Mouse (Mus musculus) neutrophil, adult 5-6 weeks (primary cell): ENCODE measurements around the gene Gm43518. TPM values are rescaled to one million over a fixed set of nuclear protein-coding genes. Genes with fewer than 3 reads are reported as not detected.
A peak's percentile ranks its signal among the peaks of the same experiment; 100 is the strongest.

Experiments
- ATAC-seq: fragments of 151-379, 151-347 bp; 2 replicates; pipeline ENCODE4 v1.8.0; 2017; ENCODE audit warnings: mild to moderate bottlenecking, moderate TSS enrichment; ENCODE audit not compliant: insufficient number of reproducible peaks, poor library complexity, low FRiP score, severe bottlenecking; ENCODE audit errors: extremely low read depth
- total RNA-seq: library from RNA; stranded (forward); fragments of 200-1000 nt; gene quantifications from 2 replicates; pipeline ENCODE4 v1.2.3, GENCODE M21; 2017

The Gm43518 gene
- 1.5 and 2.9 TPM in 2 replicates for total RNA-seq

GRCm38 (mm10) chr5:123927118-123927517, at the start of gene Gm43518:
Gm43518 (plus strand) TSS chr5:123927418.
- ATAC-seq: no peak

GRCm38 (mm10) chr5:123878056-123878455, 49.2 kb upstream of the Gm43518 start:
- ATAC-seq: no peak

GRCm38 (mm10) chr5:123879928-123880327, 47.3 kb upstream of the Gm43518 start, which contains the start of gene Hcar1:
Hcar1 (minus strand) TSS chr5:123880020.
- ATAC-seq: no peak

GRCm38 (mm10) chr5:123880778-123881177, 46.4 kb upstream of the Gm43518 start:
- no peak for ATAC-seq

GRCm38 (mm10) chr5:123883891-123884290, 43.3 kb upstream of the Gm43518 start:
- no peak for ATAC-seq

GRCm38 (mm10) chr5:123884332-123884731, 42.9 kb upstream of the Gm43518 start:
- ATAC-seq: peak; percentile 47; the same call in 1 of the 2 replicates

GRCm38 (mm10) chr5:123886365-123886764, 40.9 kb upstream of the Gm43518 start:
- peak; percentile 49 for ATAC-seq

GRCm38 (mm10) chr5:123890312-123890711, 36.9 kb upstream of the Gm43518 start:
- no peak for ATAC-seq

- no peak for ATAC-seq
Observed at GRCm38 (mm10) chr5:123890987-123891386, 36.2 kb upstream of the Gm43518 start.

GRCm38 (mm10) chr5:123891669-123892068, 35.5 kb upstream of the Gm43518 start:
- peak; percentile 59; the same call in 1 of the 2 replicates for ATAC-seq

GRCm38 (mm10) chr5:123893520-123893919, 33.7 kb upstream of the Gm43518 start:
- ATAC-seq: peak; percentile 58

- ATAC-seq: no peak
Observed at GRCm38 (mm10) chr5:123896395-123896794, 30.8 kb upstream of the Gm43518 start.

GRCm38 (mm10) chr5:123897352-123897751, 29.9 kb upstream of the Gm43518 start:
- ATAC-seq: peak; percentile 70

GRCm38 (mm10) chr5:123904059-123904672, 23.1 kb upstream of the Gm43518 start:
- no peak for ATAC-seq

GRCm38 (mm10) chr5:123906146-123906975, 20.9 kb upstream of the Gm43518 start:
- ATAC-seq: no peak

- ATAC-seq: peak; percentile 91
Observed at GRCm38 (mm10) chr5:123906976-123907630, 20.1 kb upstream of the Gm43518 start, which contains the start of gene Denr. Denr (plus strand) TSS chr5:123907175.

- ATAC-seq: no peak
Observed at GRCm38 (mm10) chr5:123907631-123907977, 19.6 kb upstream of the Gm43518 start.

GRCm38 (mm10) chr5:123914852-123915251, 12.4 kb upstream of the Gm43518 start:
- ATAC-seq: 0 out of 2 replicates have a peak, but pooled peaks have one; percentile 26

GRCm38 (mm10) chr5:123922112-123922511, 5.1 kb upstream of the Gm43518 start:
- ATAC-seq: no peak
